Mouse (Mus musculus): ENCODE measurements around the gene Golph3.

GRCm38 (mm10) chr15:12273325-12274052 lies 47.8 kb upstream of the Golph3 start:
- TF ChIP-seq CTCF (IDR thresholded peaks at IDR 0.05; ENCODE audit: low read depth, low read length), result no peak
- no peak for TF ChIP-seq POLR2A (IDR thresholded peaks at IDR 0.05; ENCODE audit: insufficient read depth, low read length)
- TF ChIP-seq EP300 (IDR thresholded peaks at IDR 0.05; ENCODE audit: insufficient read depth, low read depth, low read length), result no peak

All from ES-Bruce4 (cell line).